Mouse (Mus musculus): ENCODE measurements around the gene Rb1. TPM values are rescaled to one million over a fixed set of nuclear protein-coding genes. Genes with fewer than 3 reads are reported as not detected.

The Rb1 gene
- polyA plus RNA-seq, 1 experiment from 2014 or later = 37.3 TPM

DNA sequence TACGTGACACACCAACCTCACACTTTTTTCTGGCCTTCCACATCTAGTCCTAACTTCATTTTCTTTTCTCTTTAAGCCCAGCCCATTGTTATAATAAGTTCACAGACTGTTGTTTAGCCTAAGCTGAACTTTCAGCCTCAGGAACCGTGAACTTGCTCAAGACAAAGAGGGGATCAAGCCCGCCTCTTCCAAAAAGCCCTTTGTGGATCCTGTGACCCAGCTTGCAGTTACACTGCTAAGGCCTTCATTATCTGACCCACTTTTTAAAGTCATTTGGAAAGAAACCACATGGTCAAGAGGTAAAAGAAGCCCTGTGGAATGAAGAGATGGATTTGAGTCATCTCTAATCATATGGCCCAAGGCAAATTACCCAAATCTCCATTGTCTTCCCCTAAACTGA lies 183.8 kb downstream of the Rb1 start:
- H3K9ac ChIP-seq (ENCODE audit: low read length) = no peak overlapping the region
- DNase-seq (ENCODE audit: low spot score) = no peak
- no peak overlapping the region for H3K27ac ChIP-seq (ENCODE audit: low read depth, low read length)
- H3K36me3 ChIP-seq (ENCODE audit: control insufficient read depth, insufficient read depth, low read length) = no peaks in the 10 kb centered on the region
- no peak overlapping the region for H3K4me2 ChIP-seq (ENCODE audit: low read depth, low read length, severe bottlenecking)
- peaks cover 12% of the 10 kb centered on the region; the same call in 1 of the 2 replicates for H3K4me1 ChIP-seq (replicated peaks; ENCODE audit: control insufficient read depth, insufficient read depth, low read length)
- no peak overlapping the region for H3K4me3 ChIP-seq (ENCODE audit: low read depth, low read length)
- no peaks in the 10 kb centered on the region for H3K27me3 ChIP-seq (ENCODE audit: control insufficient read depth, insufficient read depth, low read length)
- WGBS = 42% methylated on average over 3 of the region's 3 CpGs
- H3K9me3 ChIP-seq (ENCODE audit: control insufficient read depth, low read length) = no peaks in the 10 kb centered on the region
- no peak for ATAC-seq (replicated peaks; ENCODE audit: low FRiP score)

DNA sequence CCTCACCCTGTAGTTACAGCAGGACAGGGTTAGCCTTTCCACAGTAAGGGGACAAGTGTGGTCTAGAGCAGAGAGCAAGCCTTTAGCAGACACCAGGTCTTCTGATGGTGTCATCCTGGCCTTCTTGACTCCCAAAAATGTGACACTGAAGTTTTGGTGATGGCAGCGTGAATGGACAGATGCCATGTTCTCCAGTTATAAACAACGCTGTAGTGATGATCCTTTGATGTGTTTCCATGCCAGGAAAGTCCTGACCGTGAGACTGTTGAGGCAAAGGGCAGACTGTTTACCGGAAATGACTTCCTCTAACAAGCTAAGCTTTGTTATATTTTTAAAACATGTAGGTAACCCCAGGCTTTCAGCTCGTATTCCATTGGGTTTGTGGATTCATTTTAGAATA lies 185.8 kb downstream of the Rb1 start:
- Histone ChIP-seq H3K9me3 (ENCODE audit: control insufficient read depth, low read length) (no peaks in the 10 kb centered on the region), H3K4me3 (ENCODE audit: low read depth, low read length) (no peak overlapping the region), H3K27me3 (ENCODE audit: control insufficient read depth, insufficient read depth, low read length) (no peaks in the 10 kb centered on the region), H3K4me1 (replicated peaks; ENCODE audit: control insufficient read depth, insufficient read depth, low read length) (peaks cover 9% of the 10 kb centered on the region; the same call in 1 of the 2 replicates), H3K36me3 (ENCODE audit: control insufficient read depth, insufficient read depth, low read length) (no peaks in the 10 kb centered on the region), H3K27ac (ENCODE audit: low read depth, low read length) (no peak overlapping the region), H3K9ac (ENCODE audit: low read length) (no peak overlapping the region), H3K4me2 (ENCODE audit: low read depth, low read length, severe bottlenecking) (no peak overlapping the region)
- WGBS = 81% methylated on average over 5 of the region's 5 CpGs
- ATAC-seq (replicated peaks; ENCODE audit: low FRiP score) (no peak), DNase-seq (ENCODE audit: low spot score) (no peak)

- 92% methylated on average over 7 of the region's 7 CpGs for WGBS
- Histone ChIP-seq H3K4me1 (replicated peaks; ENCODE audit: control insufficient read depth, insufficient read depth, low read length) (peaks cover 3% of the 10 kb centered on the region; the same call in 1 of the 2 replicates), H3K36me3 (ENCODE audit: control insufficient read depth, insufficient read depth, low read length) (no peaks in the 10 kb centered on the region), H3K4me3 (ENCODE audit: low read depth, low read length) (no peak overlapping the region), H3K4me2 (ENCODE audit: low read depth, low read length, severe bottlenecking) (no peak overlapping the region), H3K27ac (ENCODE audit: low read depth, low read length) (no peak overlapping the region), H3K9ac (ENCODE audit: low read length) (no peak overlapping the region), H3K9me3 (ENCODE audit: control insufficient read depth, low read length) (no peaks in the 10 kb centered on the region), H3K27me3 (ENCODE audit: control insufficient read depth, insufficient read depth, low read length) (no peaks in the 10 kb centered on the region)
- ATAC-seq (replicated peaks; ENCODE audit: low FRiP score) (no peak), DNase-seq (ENCODE audit: low spot score) (no peak)
Observed at GRCm38 (mm10) chr14:73138483-73138882, 187.1 kb downstream of the Rb1 start.

- Histone ChIP-seq H3K36me3 (ENCODE audit: control insufficient read depth, insufficient read depth, low read length) (no peaks in the 10 kb centered on the region), H3K4me1 (replicated peaks; ENCODE audit: control insufficient read depth, insufficient read depth, low read length) (peaks cover under 1% of the 10 kb centered on the region; the same call in 1 of the 2 replicates), H3K27ac (ENCODE audit: low read depth, low read length) (no peak overlapping the region), H3K9me3 (ENCODE audit: control insufficient read depth, low read length) (no peaks in the 10 kb centered on the region), H3K9ac (ENCODE audit: low read length) (no peak overlapping the region), H3K4me2 (ENCODE audit: low read depth, low read length, severe bottlenecking) (no peak overlapping the region), H3K4me3 (ENCODE audit: low read depth, low read length) (no peak overlapping the region), H3K27me3 (ENCODE audit: control insufficient read depth, insufficient read depth, low read length) (no peaks in the 10 kb centered on the region)
- DNase-seq (ENCODE audit: low spot score) (no peak), ATAC-seq (replicated peaks; ENCODE audit: low FRiP score) (no peak)
- WGBS = 83% methylated on average over 5 of the region's 5 CpGs
Observed at GRCm38 (mm10) chr14:73137234-73137633, 188.4 kb downstream of the Rb1 start.

MicroRNAs encoded within 50 kb of the gene (microRNA counts, 519-probe panel; counts per million panel counts)
- 31.2 counts per million for microRNA mmu-miR-687

Small RNAs within 50 kb of the gene (microRNA-seq; reads per million reads assigned to microRNA genes)
- not detected for gene Mir687 (ENCODE audit: insufficient number of aligned reads)

Other genes with a start within 250 kb of the Rb1 start
- gene Rcbtb2, start 202.8 kb downstream of the Rb1 start, polyA plus RNA-seq (2014; fragmentation: Nextera tagmentation; extraction: Ambion mirVana) = 142 and 160 TPM in 2 replicates
- 14.2 and 16.5 TPM in 2 replicates for gene Lpar6, start 87.9 kb downstream of the Rb1 start, polyA plus RNA-seq (2014; fragmentation: Nextera tagmentation; extraction: Ambion mirVana)
- 270 and 292 TPM in 2 replicates for gene Itm2b, start 59.5 kb upstream of the Rb1 start, polyA plus RNA-seq (2014; fragmentation: Nextera tagmentation; extraction: Ambion mirVana)
- 112 and 116 TPM in 2 replicates for gene Med4, start 184.2 kb upstream of the Rb1 start, polyA plus RNA-seq (2014; fragmentation: Nextera tagmentation; extraction: Ambion mirVana)
- gene Sucla2, start 199.5 kb upstream of the Rb1 start, polyA plus RNA-seq (2014; fragmentation: Nextera tagmentation; extraction: Ambion mirVana) = 111 and 115 TPM in 2 replicates
- 11.1 and 12.2 TPM in 2 replicates for gene Nudt15, start 222.4 kb upstream of the Rb1 start, polyA plus RNA-seq (2014; fragmentation: Nextera tagmentation; extraction: Ambion mirVana)

All from forebrain, embryonic 11.5 days (tissue).